Mouse (Mus musculus) embryonic stem cell, embryonic (primary cell): Measurements from ENCODE around the gene Psmb6.

Experiments used
- CTCF ChIA-PET, 4 experiments: fragments of 300-600 bp in 2 of 4; fragments of 350-600 bp in 2 of 4; sonication (Branson Sonifier 250); formaldehyde crosslinking; loops; one replicate each; lab custom pipeline; 2022; ENCODE audit warnings: inconsistent platforms in 2 of 4; lab: Charles Lee
- POLR2A ChIA-PET, 4 experiments: fragments of 300-600 bp in 2 of 4; fragments of 350-600 bp in 2 of 4; sonication (Branson Sonifier 250); formaldehyde crosslinking; loops; one replicate each; lab custom pipeline; 2022; ENCODE audit warnings: antibody characterized with exemption in 4 of 4, inconsistent platforms in 1 of 4; lab: Charles Lee

Gene Psmb6

GRCm38 (mm10) chr11:70525184-70525678, at the start of gene Psmb6:
Gene Psmb6 (plus strand): TSS chr11:70525367.
- ChIA-PET POLR2A (interaction anchor here (0.6 to 3.6 kb wide), 98 partner anchors 9 to 977 kb away, joined by 3 to 39 read pairs (median 4); partner anchors contain the start of genes Rnf167 (in 4 of the 4), Slc25a11 (in 4 of the 4), 4930544D05Rik (in 3 of the 4) and Arrb2 (in 2 of the 4)), CTCF (interaction anchor here (0.6 to 1.6 kb wide), 19 partner anchors 8 to 252 kb away, joined by 3 to 7 read pairs (median 4); partner anchors contain the start of genes 4930544D05Rik (in 1 of the 4), Arrb2 (in 1 of the 4), Pld2 (in 1 of the 4) and Spag7 (in 1 of the 4))

- CTCF ChIA-PET = no interaction called here
- POLR2A ChIA-PET = interaction anchor here in 1 of 4 experiments (1.1 kb wide), 1 partner anchor 130 kb away, joined by 3 read pairs; the partner anchor contains the start of gene 4930544D05Rik
Observed at GRCm38 (mm10) chr11:70485498-70485897, 39.7 kb upstream of the Psmb6 start.

DNA sequence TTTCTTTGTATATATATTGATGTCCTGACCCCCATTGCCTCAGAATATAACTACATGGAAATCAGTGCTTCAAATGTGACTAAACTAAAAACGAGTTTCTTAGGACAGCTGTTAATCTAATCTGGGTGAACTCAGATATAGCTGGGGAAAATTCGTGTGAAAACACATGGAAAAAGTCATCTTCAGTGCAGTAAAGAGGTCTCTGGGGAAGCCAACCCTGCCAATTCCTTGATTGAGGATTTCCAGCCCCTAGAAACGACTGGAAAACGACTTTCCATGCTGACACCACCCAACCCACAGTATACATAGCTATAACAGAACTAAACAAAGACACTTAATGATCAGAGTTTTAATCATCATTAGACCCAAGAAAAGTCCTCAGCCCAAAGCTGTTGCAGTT, 37.4 kb upstream of the Psmb6 start:
- ChIA-PET CTCF (interaction anchor here in 2 of 4 experiments (0.5 to 1.1 kb wide), 2 partner anchors 35 to 232 kb away, joined by 3 read pairs; no protein-coding TSS in a partner anchor), POLR2A (no interaction called here)

GRCm38 (mm10) chr11:70489138-70489537, 36.0 kb upstream of the Psmb6 start:
- POLR2A ChIA-PET = no interaction called here
- CTCF ChIA-PET = interaction anchor here in 1 of 4 experiments (0.9 kb wide), 1 partner anchor 13 kb away, joined by 4 read pairs; no protein-coding TSS in a partner anchor

DNA sequence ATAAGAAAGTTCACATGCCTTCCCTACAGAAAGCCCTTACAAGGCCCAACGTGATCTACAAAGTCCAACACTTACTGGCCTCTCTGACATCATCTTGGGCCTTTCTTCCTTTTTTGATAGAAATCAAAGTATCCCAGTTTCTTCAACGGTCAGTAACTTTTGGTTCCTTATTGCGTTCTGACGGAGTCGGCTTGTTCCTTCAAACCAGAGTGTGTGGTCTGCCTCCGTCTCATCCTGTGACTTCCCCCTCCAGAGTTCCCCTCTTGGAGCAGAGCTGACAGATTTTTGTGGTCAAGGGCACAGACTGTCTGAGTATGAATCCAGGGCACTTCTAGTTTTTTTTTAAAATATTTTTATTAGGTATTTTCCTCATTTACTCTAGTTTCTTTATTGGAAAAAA, 35.5 kb upstream of the Psmb6 start:
- CTCF ChIA-PET = interaction anchor here in 1 of 4 experiments (0.6 kb wide), 1 partner anchor 29 kb away, joined by 3 read pairs; no protein-coding TSS in a partner anchor
- POLR2A ChIA-PET = interaction anchor here in 1 of 4 experiments (0.7 kb wide), 1 partner anchor 491 kb away, joined by 3 read pairs; no protein-coding TSS in a partner anchor

DNA sequence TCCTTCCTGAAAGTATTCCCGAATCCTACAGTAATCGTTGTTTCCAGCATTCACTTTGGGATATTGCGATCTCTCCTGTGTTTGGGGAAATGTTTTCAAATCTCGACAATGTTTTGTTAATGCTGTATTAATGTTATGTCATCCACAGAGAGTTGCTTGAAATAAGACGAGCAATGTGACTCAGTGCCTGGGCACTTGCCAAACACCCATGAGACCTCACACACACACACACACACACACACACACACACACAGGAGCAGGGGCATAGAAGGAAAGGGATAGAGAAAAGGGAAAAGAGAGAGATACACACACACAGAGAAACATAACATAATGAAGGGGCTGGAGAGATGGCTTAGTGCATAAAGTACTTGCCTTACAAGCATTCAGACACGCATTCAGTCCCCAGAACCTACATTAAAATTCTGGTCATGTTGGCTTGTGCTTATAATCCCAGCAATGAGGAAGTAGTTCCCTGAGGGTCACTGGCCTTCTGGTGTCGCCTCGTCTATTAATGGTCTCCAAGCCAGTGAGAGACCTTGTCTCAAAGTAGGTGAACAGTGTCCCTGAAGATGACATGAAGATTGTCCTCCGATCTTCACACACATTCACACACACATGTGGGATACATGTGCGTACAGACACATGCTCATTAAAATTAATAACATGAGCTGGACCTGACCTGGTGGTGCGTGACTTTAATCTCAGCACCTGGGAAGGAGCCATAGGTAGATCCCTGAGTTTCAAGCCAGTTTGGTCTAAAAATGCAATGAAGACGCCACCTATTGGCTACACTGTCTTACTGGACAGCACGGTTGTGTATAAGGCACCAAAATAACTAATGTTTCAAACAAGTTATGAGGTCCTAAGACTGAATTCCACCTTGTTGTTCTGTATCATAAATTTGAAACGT, 25.3 kb upstream of the Psmb6 start:
- CTCF ChIA-PET = interaction anchor here (0.7 to 1.7 kb wide), 5 partner anchors 10 to 293 kb away, joined by 3 to 5 read pairs (median 3); partner anchors contain the start of gene Arrb2 (in 2 of the 4)
- POLR2A ChIA-PET = no interaction called here

DNA sequence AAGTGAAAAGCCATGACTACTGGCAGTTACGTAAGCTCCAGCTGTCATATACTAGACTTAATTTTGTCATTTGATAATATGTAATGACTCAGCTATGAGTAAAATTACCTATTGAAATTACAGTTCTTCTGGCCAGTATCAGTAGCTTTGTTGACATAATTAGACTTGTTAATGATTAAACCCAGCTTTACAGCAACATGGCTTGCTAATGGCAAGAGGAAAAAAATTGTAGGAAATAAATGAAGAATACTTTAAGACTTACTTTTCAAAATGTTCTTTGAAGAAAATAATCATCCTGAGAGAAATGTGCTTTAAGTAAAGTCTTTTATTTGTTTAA, 24.7 kb upstream of the Psmb6 start:
- POLR2A ChIA-PET = no interaction called here
- CTCF ChIA-PET = interaction anchor here in 2 of 4 experiments (0.9 to 1.0 kb wide), 2 partner anchors 68 to 82 kb away, joined by 3 read pairs; partner anchors contain the start of gene Arrb2 (in 1 of the 2)

GRCm38 (mm10) chr11:70502018-70502417, 23.1 kb upstream of the Psmb6 start:
- ChIA-PET CTCF (interaction anchor here in 1 of 4 experiments (1.4 kb wide), 1 partner anchor 13 kb away, joined by 4 read pairs; no protein-coding TSS in a partner anchor), POLR2A (interaction anchor here in 1 of 4 experiments (0.9 kb wide), 1 partner anchor 145 kb away, joined by 3 read pairs; the partner anchor contains the start of genes Rnf167 and Slc25a11)

- CTCF ChIA-PET = interaction anchor here (0.5 to 1.2 kb wide), 11 partner anchors 9 to 1561 kb away, joined by 3 to 8 read pairs (median 3); partner anchors contain the start of genes Slc16a11 (in 1 of the 4) and Vmo1 (in 1 of the 4)
- POLR2A ChIA-PET = interaction anchor here (0.5 to 1.8 kb wide), 13 partner anchors 13 to 467 kb away, joined by 3 to 16 read pairs (median 3); partner anchors contain the start of genes Arrb2 (in 1 of the 4), Med11 (in 1 of the 4), Pelp1 (in 1 of the 4) and Psmb6 (in 1 of the 4)
Observed at GRCm38 (mm10) chr11:70504970-70505369, 20.2 kb upstream of the Psmb6 start, which contains the start of gene Tm4sf5. Gene Tm4sf5 (plus strand): TSS chr11:70505244.

DNA sequence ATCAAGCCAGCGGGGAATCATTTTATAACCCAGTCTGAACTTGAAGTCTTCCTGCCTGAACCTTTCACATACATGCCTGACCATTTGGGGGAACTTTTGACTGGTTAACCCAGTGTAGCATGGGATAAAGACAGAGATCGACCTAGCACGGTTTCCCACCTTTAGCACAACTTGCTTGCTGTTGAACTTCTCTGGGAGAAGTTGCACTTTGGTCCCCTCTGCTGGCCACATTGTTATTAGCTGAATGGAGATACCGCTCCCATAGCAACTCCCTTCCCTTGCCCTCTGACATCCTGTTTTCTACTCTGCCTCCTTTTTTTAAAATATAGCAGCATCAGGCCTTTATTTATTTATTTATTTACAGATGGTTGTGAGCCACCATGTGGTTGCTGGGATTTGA, 18.8 kb upstream of the Psmb6 start:
- ChIA-PET CTCF (interaction anchor here (0.6 to 1.4 kb wide), 11 partner anchors 12 to 324 kb away, joined by 3 to 10 read pairs (median 4); partner anchors contain the start of genes Arrb2 (in 1 of the 4), Med11 (in 1 of the 4) and Psmb6 (in 1 of the 4)), POLR2A (interaction anchor here (0.5 to 1.1 kb wide), 6 partner anchors 33 to 338 kb away, joined by 3 to 4 read pairs (median 3); partner anchors contain the start of genes Arrb2 (in 1 of the 4) and Rabep1 (in 1 of the 4))

GRCm38 (mm10) chr11:70506962-70507515, 18.1 kb upstream of the Psmb6 start:
- ChIA-PET CTCF (interaction anchor here (0.6 to 1.4 kb wide), 14 partner anchors 11 to 325 kb away, joined by 3 to 10 read pairs (median 4); partner anchors contain the start of genes Arrb2 (in 1 of the 4), Med11 (in 1 of the 4) and Psmb6 (in 1 of the 4)), POLR2A (interaction anchor here in 3 of 4 experiments (0.5 to 1.1 kb wide), 4 partner anchors 34 to 75 kb away, joined by 3 to 4 read pairs (median 3); partner anchors contain the start of gene Arrb2 (in 1 of the 3))

- POLR2A ChIA-PET = interaction anchor here in 3 of 4 experiments (0.5 to 2.8 kb wide), 10 partner anchors 9 to 158 kb away, joined by 3 to 12 read pairs (median 3); partner anchors contain the start of genes Gltpd2 (in 2 of the 3), 4930544D05Rik (in 1 of the 3) and Psmb6 (in 1 of the 3)
- CTCF ChIA-PET = interaction anchor here (0.6 to 3.4 kb wide), 21 partner anchors 10 to 736 kb away, joined by 3 to 12 read pairs (median 4); partner anchors contain the start of genes Arrb2 (in 2 of the 4), Med11 (in 1 of the 4) and Psmb6 (in 1 of the 4)
Observed at GRCm38 (mm10) chr11:70509753-70510564, 15.2 kb upstream of the Psmb6 start.

GRCm38 (mm10) chr11:70511242-70511641, 13.9 kb upstream of the Psmb6 start:
- ChIA-PET POLR2A (interaction anchor here in 3 of 4 experiments (0.5 to 2.8 kb wide), 10 partner anchors 9 to 210 kb away, joined by 3 to 12 read pairs (median 3); partner anchors contain the start of genes Psmb6 (in 2 of the 3), Gltpd2 (in 1 of the 3) and Pld2 (in 1 of the 3)), CTCF (interaction anchor here (0.6 to 3.4 kb wide), 11 partner anchors 59 to 584 kb away, joined by 3 to 12 read pairs (median 4); partner anchors contain the start of genes Arrb2 (in 1 of the 4), Med11 (in 1 of the 4), Slc16a11 (in 1 of the 4) and Slc2a4 (in 1 of the 4))

DNA sequence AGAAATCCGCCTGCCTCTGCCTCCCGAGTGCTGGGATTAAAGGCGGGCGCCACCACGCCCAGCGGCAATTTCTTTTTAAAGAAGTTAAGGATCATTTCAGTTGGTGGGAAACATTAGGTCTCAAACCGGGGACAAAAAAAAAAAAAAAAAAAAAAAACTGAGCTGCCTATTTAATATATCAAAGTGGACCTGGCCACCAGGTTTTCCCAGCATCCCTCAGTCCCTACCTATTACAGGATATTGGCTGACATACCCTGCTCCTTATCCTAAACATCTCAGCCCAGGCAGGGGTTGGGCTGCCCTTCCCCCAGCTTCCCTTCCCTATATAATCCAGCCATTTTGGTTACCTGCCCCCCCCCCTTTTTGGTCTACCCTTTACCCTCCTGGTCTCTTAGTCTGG, 13.3 kb upstream of the Psmb6 start:
- CTCF ChIA-PET = interaction anchor here (0.6 to 3.4 kb wide), 6 partner anchors 80 to 1777 kb away, joined by 3 to 12 read pairs (median 4); partner anchors contain the start of genes Arrb2 (in 1 of the 4) and Slc2a4 (in 1 of the 4)
- POLR2A ChIA-PET = interaction anchor here in 2 of 4 experiments (0.6 to 1.8 kb wide), 5 partner anchors 14 to 501 kb away, joined by 3 to 5 read pairs (median 3); partner anchors contain the start of genes Pld2 (in 1 of the 2) and Psmb6 (in 1 of the 2)

DNA sequence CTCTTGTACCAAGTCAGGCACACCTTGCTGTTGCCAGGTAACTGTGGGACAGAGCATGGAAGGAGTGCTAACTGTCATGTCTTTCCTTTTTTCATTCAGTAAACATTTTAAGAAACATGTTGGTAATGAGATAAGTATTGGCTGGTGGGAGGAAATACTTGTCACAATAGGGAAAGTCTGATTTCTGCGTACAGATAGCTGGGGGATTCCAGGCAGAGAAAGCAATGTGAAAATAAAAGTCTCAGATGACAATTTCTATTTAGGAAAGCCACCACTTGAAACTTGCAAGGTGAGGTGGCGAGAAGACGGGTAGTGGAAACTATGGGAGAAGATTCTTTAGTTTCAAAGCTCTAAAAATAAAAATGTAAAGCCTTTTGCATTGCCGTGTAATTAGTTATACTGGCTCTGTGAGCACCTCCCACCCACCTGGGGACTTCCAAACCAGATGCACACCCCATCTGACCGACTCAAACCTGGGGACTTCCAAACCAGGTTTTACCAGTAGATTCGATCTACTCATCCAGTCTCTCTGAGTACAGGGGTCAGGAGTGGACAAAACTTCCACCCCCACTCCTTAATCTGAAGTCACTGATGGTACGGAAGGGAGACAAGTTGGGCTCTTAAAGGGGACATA, 12.3 kb upstream of the Psmb6 start:
- CTCF ChIA-PET = interaction anchor here in 2 of 4 experiments (1.0 to 1.9 kb wide), 6 partner anchors 8 to 134 kb away, joined by 3 to 5 read pairs (median 4); partner anchors contain the start of genes Med11 (in 1 of the 2), Rnf167 (in 1 of the 2), Slc25a11 (in 1 of the 2) and Tm4sf5 (in 1 of the 2)

More for the DNA sequence above, 12.3 kb upstream of the Psmb6 start:
- POLR2A ChIA-PET = interaction anchor here in 2 of 4 experiments (1.1 to 2.3 kb wide), 4 partner anchors 12 to 156 kb away, joined by 3 to 9 read pairs (median 3); partner anchors contain the start of genes Arrb2 (in 1 of the 2), Psmb6 (in 1 of the 2) and Spag7 (in 1 of the 2)
